Mouse (Mus musculus): ENCODE data around the gene Psmb4. TPM values are rescaled to one million over a fixed set of nuclear protein-coding genes. Genes with fewer than 3 reads are reported as not detected.
"Not testable (repeated sequence)": the region's sequence is repeated elsewhere in the genome, so short reads cannot be mapped to it uniquely, and the experiment has no call there.

The Psmb4 gene
- total RNA-seq (2021) = 100 to 1,000 TPM; 202 to 211 TPM
- long read RNA-seq, experiment 1, transcript Psmb4-201 (7 exons, 1,183 nt) = major isoform, 56 of 63 reads
- long read RNA-seq, experiment 1, partial matches to known transcripts = 5 of 63 reads
- long read RNA-seq, experiment 1, other reads (novel, unspliced or antisense) = 0 of 63 reads
- long read RNA-seq, experiment 2, transcript Psmb4-201 (7 exons, 1,183 nt) = major isoform, 63 of 64 reads
- long read RNA-seq, experiment 2, partial matches to known transcripts = 1 of 64 reads
- long read RNA-seq, experiment 2, other reads (novel, unspliced or antisense) = 0 of 64 reads

DNA sequence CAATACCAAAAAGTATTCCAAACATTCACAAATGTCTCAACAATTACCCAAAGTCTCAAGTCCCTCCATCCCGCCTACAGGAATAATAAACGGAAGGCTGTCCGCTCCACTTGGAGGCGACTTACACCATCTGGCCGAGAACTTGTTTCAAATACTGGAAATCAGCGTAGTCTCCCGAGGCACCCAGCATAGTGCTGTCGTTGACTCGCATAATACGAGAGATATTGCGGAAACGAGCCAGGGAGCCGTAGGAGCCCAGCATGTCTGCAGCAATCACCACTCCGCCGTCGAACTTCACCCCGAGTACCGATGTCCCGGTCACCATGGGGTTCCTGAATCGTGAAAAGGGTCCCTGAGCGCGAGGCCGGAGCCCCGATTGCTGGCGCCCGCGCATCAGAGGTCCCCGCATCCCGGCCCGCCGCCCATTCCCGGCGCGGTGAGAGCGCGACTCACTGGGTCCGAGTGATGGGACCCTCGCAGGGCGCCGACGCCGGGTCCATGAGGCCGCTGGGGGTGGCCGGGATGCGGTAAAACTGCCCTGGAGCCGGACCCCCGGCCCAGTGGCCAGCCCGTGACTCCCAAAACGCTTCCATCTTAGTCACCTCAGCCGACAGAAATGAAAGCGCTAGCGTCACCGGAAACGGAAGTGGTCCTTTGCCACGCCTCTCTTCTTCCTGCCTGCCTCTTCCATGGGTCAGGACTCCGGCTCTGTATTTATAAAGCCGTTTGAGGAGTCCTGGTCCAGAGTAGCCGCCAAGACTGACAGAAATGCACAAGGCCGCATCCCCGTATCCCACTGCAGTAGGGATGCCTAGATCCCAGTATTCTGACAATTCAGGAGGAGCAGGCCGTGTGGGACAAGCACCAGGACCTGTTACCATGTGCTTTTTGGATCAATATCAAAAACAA lies at the start of gene Psmb4:
TSS of gene Psmb4 (minus strand) at position 646 of the 909 bp plus-strand sequence.
- DNase-seq = peak; percentile 84
- intact Hi-C loops (cut with DNase I; ENCODE audit: low total_unique reads) = no loop called here

DNA sequence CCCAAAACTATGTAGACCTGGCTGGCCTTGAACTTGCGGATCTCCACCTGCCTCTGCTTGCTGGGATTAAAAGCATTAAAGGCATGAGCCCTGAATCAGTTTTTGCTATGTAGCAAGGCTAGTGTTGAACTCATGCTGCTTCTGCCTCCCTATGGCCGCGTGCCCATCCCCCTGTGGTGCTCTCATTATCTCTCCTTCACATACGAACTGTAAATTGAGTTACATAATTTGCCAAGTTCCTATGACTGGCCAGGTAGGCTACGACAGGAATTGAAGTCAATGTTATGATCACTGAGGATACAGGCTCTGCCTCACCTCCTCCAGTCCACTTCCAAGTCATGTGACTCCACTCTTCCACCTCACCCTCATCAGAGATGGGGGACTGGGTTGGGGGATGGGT lies 49.4 kb upstream of the Psmb4 start:
- intact Hi-C loops (cut with DNase I; ENCODE audit: low total_unique reads); DNase-seq: not testable (repeated sequence)

DNA sequence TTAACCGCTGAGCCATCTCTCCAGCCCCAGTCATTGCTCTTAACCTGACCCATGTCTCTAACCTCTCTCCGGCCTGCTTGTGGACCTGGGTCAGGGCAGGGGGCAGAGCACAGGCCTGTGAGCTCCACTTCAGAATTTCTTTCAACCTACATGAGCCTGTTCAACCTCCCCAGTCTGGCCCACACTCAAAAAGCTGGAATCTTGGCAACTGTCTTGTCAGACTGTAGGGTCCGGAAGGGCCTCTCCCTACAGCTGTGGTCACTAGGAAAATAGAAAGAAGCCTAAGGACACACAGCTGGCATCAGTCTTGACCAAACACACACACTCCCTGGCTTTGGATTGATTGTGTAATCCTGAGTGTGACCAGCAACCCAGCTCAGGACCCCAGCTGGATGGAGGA lies 48.6 kb upstream of the Psmb4 start:
- DNase-seq = peak; percentile 78
- intact Hi-C loops (cut with DNase I; ENCODE audit: low total_unique reads) = not testable (repeated sequence)

DNA sequence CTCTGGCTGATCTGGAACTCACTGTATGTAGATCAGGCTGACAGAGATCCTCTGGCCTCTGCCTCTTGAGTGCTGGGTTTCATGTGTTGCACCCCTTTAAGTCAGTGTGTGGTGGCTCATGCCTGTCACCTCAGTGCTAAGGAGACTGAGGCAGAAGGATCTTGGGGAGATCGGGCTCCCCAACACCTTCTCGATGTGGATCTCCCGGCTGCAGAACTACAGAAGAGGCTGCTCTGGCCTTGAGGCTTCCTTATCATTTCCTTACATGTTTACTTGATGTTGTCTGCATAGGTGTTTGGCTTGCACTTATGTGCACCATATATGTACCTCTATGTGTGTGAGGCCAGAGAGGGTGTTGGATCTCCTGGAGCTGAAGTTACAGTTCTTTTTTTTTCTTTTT lies 47.8 kb upstream of the Psmb4 start:
- intact Hi-C loops (cut with DNase I; ENCODE audit: low total_unique reads) = not testable (repeated sequence)

DNA sequence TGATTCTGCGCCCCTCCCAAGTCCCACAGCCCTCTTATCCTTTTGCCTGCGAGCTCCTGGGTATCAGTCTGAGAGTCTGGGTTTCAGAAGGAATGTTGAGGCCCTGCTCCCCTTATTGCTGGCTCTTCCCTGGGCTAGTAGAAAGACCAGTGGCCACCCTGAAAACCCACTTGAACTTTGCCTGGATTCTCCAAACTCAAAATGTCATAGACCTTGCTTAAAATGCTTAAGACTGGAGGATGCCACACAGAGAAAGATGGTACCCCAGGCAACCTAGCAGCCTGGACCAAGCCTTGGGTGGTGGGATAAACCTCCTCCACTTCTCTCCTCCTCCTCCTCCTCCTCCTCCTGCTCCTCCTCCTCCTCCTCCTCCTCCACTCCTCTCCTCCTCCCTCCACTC lies 46.8 kb upstream of the Psmb4 start:
- intact Hi-C loops (cut with DNase I; ENCODE audit: low total_unique reads); DNase-seq: not testable (repeated sequence)

More for the DNA sequence above, 47.8 kb upstream of the Psmb4 start:
- DNase-seq = not testable (repeated sequence)

DNA sequence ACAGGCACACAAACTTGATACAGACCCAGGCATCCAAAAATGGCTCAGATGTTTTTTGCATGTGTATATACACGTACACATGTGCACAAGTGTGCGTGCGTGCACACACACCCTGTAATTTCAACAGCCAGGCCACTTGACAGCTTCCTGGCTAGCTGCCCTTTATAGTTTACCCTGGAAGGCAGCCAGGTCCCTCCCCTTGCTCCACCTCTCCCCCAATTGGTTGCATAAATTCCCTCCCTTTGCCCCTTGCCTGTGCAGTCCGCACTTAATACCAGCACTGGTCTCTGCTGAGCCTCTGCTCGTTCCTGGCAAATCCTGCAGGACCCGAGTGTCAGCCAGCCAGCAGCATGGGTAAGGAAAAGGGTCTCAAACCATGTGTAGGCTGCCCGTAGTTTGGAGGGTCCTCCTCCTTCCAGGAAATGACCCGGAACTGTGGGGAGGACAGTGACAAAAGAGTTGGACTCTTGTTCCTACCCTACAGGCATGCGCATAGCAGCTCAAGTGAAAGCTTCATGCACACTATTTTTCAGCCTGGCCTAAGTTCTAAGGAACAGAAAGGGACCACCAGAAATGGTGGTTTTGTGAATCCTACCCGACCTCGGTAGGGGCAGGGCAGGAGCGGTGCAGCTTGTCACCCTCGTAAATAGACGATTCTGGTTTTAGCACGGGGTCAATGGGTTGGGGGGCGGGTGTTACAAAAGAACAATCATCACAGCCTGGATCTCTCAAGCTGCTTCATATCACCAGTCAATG lies 46.2 kb upstream of the Psmb4 start, which contains the start of gene Selenbp1:
TSS of gene Selenbp1 (plus strand) at position 248 of the 756 bp plus-strand sequence.
- peak; percentile 74 for DNase-seq
- intact Hi-C loops (cut with DNase I; ENCODE audit: low total_unique reads) = no loop called here

DNA sequence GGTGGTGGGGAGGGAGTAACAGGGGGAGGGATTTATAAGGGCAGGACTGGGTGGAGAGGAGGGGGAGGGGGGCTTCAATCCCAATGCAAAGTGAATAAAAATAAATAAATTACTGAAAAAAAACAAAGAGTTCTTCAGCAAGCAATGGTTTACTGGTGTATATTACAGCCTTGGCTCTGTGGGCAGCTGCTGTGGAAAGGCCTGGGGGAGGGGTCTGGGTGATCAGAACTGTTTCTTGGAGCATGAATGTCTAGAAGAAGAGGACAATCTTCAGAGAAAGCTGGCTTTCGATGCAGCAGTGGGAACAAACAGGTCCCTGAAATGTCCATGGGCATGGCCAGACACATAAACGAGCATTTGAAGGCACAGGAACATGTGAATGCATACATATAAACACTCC lies 45.5 kb upstream of the Psmb4 start:
- intact Hi-C loops (cut with DNase I; ENCODE audit: low total_unique reads); DNase-seq: not testable (repeated sequence)

DNA sequence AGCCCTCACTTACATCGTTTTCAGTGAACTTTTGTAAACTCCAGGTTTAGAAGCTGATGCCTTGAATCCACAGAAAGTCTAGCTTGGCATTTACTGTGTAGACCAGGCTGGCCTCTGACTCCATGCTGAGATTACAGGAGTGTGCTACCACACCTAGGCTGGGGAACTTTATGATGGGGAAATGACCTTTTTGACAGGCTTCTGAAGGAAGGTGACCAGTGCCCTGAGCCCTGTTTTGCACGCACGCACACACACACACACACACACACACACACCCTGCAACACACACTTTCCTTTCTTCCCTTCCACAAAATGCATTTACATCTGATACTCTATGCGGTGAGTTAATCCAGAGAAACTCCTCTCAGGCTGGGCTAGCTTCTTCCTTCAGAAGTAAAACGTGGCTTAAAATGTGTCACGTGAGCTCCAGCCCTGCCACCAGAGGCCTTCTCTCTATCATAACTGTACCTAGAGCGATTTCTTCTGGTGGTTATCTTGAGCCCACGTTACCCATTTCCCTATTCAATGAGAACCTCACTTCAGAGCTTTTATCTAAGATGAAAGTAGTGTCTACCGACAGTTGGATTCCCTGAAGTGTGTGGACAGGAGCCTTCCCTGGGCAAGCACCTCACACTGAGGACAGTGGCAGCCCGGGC lies 44.8 kb upstream of the Psmb4 start:
- DNase-seq; intact Hi-C loops (cut with DNase I; ENCODE audit: low total_unique reads): not testable (repeated sequence)

DNA sequence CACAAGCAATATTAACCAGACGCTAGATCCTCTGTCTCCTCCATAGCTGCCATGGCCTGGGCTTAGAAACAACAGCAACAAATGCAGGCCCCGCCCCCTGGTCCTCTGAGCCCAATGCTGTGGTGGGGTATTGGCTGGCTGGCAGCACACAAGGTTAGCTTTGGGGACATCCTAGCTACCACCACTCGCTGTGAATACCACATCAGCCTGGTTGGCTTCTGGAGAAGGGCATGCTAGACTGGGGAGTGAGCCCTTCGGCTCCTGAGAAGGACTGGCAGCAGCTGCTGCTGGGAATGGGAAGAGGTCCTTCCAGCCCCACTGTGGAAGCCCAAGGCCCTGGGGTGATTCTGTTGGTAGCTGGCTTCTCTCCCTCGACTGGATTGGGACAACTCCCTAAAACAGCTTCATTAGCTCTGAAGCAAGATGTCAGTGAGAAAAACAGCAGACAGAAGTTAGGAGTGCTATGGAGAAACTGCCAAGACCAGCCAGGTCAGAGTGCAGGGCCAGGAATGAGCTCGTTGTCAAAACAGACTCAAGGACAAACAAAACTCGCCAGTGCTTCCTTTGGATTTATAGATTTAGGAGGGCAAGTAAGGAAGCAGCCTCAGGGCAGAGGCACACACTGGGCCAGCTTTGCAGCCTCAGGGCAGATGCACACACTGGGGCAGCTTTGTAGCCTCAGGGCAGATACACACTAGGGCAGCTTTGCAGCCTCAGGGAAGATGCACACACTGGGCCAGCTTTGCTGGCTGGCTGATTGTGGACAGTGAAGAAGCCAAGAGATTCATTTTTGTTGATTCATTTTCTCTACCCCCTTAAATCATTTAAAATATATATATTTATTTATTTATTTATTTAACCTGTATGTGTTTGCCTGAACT lies 43.9 kb upstream of the Psmb4 start:
- DNase-seq; intact Hi-C loops (cut with DNase I; ENCODE audit: low total_unique reads): not testable (repeated sequence)

DNA sequence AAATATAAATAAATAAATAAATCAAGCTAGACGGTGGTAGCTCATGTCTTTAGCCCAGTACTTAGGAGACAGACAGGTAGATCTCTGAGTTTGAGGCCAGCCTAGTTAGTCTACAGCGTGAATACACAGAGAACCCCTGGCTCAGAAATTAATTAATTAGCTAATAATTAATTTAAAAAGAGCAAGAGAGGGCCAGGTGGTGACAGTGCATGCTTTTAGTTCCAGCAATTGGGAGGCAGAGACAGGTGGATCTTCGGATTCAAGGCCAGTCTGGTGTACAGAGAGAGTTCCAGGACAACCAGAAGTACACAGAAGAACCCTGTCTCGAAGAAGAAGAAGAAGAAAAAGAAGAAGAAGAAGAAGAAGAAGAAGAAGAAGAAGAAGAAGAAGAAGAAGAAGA lies 42.2 kb upstream of the Psmb4 start:
- DNase-seq; intact Hi-C loops (cut with DNase I; ENCODE audit: low total_unique reads): not testable (repeated sequence)

DNA sequence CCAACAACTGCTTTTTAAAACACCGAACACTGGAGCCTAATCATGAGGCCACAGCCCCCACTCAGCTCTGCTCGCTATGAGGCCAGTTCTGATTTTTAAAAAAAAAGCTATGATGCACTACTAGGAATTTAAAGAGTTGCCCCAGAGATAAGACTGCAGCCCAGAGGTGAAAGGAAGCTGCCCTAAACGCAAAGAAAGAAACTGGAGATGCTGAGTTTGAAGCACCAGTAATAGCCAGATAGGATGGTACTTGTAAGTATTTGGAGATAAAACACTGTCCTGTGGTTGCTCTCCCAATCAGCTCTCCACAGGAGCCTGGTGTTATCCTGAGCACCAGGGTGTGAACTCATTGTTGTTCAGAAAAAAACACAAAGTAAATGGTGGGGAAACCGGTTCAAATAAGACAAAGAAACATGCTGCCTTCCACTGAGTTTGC lies 39.6 kb upstream of the Psmb4 start:
- DNase-seq; intact Hi-C loops (cut with DNase I; ENCODE audit: low total_unique reads): not testable (repeated sequence)

DNA sequence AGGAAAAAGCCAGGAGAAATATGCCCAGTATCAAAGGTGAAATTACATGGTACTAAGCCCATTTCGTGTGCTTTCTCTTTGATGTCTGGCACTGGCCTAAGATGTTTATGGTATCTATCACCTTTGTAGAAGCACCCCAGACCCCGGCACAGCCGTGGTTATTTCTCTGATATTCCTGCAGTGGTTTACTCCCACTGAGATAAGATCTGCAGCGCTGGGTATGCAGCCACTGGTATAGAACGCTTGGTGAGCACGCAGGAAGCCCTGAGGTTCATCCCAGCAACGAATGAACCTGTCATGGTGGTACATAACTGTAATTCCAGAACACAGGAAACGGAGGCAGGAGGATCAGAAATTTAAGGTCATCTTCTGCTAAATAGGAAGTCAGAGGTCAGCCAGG lies 37.9 kb upstream of the Psmb4 start:
- no peak for DNase-seq
- intact Hi-C loops (cut with DNase I; ENCODE audit: low total_unique reads) = no loop called here

DNA sequence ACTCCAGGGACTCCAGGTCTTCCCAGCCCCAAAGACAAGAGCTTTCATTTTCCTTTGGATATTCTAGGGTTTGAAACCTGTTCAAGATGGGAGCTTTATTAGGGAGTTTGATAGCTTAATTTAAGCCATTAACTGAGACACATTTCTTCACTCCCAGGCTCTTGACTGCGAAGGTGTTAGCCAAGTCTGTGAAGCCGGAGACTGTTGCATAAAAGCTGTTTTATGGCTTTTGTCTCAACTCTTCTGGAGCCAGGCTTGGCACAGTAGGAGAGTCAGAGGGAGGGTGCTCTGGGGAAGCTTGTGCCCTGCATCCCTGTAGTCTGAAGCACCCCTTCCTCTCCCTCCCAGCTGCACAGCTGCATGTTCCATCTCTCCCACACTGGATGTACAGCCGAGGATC lies 35.6 kb upstream of the Psmb4 start:
- intact Hi-C loops (cut with DNase I; ENCODE audit: low total_unique reads) = no loop called here
- no peak for DNase-seq

DNA sequence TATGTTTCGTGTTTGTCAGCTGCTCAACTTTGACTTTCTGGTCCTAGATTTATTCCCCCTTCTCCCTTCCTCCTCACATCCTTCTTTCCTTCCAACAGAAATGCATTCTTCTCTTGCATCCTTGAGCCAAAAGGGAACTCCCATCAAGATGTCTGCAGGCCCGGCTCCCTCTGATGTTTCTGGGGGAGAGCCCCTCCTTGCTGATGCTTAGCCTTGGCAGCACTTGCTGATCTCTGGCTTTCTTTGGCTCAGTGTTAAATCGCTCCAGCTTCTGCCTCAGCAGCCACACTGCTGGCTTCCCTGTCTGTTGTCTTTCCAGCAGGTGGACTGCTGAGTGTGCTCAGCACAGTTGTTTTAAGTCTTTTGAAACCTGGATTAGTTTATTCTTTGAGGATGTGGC lies 34.3 kb upstream of the Psmb4 start:
- intact Hi-C loops (cut with DNase I; ENCODE audit: low total_unique reads) = no loop called here
- DNase-seq = no peak

DNA sequence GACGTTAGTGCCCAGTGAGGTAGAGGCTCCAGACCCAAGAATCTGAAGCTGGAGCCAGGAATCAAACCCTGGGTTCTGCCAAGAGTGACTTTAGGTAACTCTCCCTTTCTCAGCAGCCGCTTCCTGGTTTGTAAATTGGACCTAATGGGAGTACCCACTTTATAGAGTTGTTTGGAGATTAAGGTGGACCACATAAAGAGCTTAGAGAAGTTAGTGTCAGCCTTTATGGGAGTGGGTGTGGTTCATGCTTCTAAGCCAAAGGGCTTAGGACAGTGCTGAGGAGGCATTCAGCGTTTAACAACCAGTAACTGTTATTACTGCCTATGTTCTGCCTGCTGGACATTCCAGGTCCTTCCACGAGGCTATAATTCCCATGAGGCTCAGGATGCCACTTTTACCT lies 32.1 kb upstream of the Psmb4 start:
- no peak for DNase-seq
- intact Hi-C loops (cut with DNase I; ENCODE audit: low total_unique reads) = no loop called here

DNA sequence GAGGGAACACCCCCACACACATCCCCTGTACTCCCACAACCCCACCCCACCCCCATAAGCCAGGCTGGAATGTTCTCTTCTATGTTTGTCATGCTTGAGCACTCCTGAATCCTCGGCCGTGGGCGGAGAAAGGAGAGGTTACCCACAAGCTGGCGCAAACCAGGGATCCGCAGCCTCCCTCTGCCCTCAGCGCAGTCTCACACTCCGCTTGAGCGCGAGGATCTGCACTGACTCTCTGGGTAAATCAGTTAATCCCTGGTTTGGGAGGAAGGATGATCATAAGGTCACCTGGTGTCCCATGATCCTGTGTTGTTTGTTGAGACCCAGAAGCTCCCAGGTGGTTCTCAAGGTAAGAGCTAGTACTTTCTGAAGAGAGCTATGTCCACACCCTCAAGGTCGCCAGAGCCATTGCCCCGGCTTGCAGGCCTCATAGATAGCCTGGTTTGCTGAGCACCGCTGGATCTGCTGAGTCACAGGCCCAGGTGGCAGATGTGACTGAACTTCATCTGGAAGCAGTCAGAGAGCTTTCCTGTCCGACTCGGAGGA lies 31.1 kb upstream of the Psmb4 start:
- no peak for DNase-seq

DNA sequence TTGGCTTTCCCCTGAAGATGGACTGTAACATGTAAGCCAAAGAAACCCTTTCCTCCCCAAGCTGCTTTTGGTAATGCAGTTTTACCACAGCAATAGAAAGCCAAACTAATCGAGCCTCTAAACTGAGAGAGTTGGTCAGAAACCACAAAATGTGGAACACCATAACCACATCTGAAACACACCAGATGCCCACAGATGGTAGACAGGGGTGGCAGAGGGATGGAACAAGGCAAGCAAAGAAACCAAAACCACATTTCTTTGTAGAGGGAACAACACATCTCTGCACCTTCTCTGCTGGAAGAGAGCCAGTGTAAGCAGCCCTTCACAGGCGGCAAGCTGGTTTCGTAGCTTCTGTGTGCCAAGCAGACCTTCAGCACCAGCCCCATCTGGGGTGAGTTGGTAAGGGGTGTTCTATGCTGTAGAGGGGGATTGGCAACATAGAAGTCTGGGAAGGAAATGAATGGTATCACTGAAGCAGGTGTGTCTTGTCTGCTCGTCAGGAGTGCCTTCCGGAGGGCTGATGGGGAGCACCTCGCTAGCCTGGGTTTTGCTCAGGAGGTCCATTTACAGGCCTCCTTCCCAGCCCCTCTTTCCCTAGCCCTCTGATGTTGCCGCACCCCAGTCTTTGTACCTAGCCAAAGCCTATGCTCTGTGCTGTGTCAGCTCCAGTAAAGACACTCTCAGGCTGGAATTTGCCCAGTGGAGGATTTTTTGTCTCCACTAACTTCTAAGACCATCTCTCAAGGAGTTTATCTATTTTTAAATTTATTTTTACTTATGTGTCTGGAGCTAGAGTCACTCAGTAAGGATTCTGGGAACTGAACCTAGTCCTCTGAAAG lies 29.4 kb upstream of the Psmb4 start:
- intact Hi-C loops (cut with DNase I; ENCODE audit: low total_unique reads) = no loop called here
- no peak for DNase-seq

More for the DNA sequence above, 31.1 kb upstream of the Psmb4 start:
- intact Hi-C loops (cut with DNase I; ENCODE audit: low total_unique reads) = no loop called here

All from gastrocnemius, postnatal 14 days (tissue).